Comparison of ENCODE assay signal across 8 mouse cellular contexts in the genomic region with DNA sequence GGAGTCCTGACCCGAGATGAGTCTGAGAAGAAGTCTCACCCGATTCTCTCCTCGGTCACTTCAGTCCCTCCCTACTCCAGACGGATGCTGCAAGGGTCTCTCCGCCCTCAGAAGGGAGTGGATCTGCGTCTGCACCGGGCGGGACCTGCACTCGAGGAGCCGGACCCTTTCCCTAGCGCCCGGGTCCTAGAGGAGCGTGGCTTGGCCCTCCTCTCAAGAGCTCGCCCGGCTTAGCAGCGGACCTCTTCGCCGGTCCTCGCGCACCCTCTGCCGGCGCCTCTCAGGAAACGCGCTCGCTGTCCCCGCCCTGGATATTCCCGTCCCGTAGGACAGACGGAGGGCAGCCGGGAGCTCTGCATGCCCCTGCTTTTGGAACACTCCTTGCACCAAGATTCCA. TPM values are rescaled to one million over a fixed set of nuclear protein-coding genes. Genes with fewer than 3 reads are reported as not detected.
DNase-seq lines count a peak whose midpoint lies in the region; ATAC-seq and TF ChIP-seq lines count a peak whose summit lies in the region.

No protein-coding gene starts in this region.

- H3K4me1 ChIP-seq in hindbrain, postnatal 0 days (ENCODE audit: insufficient read depth, low read length): peaks cover 8% of the 10 kb centered on the region

- peak; percentile 66 for DNase-seq in T-cell, adult 2 months (ENCODE audit: low spot score)
- DNase-seq in cerebellum, postnatal 25 days: peak; percentile 89 to 92
- peak; percentile 89 for DNase-seq in gastrocnemius, adult 2 months
- DNase-seq in hindbrain, postnatal 0 days (ENCODE audit: low spot score): peak; percentile 90
- peak; percentile 59 to 87 for DNase-seq in left cerebral cortex, postnatal 10 days (ENCODE audit: extremely low spot score in 1 of 2, low spot score in 2 of 2)
- DNase-seq in right cerebral cortex, postnatal 10 days (ENCODE audit: low spot score in 2 of 2): peak; percentile 75 to 88
- peak; percentile 79 to 84 for DNase-seq in urinary bladder, postnatal 4 days (ENCODE audit: low spot score in 2 of 2)

- H3K9me3 ChIP-seq in hindbrain, postnatal 0 days (ENCODE audit: low read length): no peaks in the 10 kb centered on the region

- no peaks in the 10 kb centered on the region for H3K36me3 ChIP-seq in hindbrain, postnatal 0 days (ENCODE audit: insufficient read depth, low read length)

- H3K27ac ChIP-seq in gastrocnemius, adult 2 months: 0 out of 2 replicates have a peak overlapping the region, but pooled peaks have one; percentile 9
- no peak overlapping the region for H3K27ac ChIP-seq in hindbrain, postnatal 0 days

- intact Hi-C loops in gastrocnemius, adult 2 months (cut with DNase I): loop anchor here (1.0 to 5.0 kb wide), 4 partner anchors 68 to 324 kb away; no protein-coding TSS in a partner anchor
- intact Hi-C loops in left cerebral cortex, postnatal 10 days (cut with DNase I): loop anchor here (1.0 to 10.0 kb wide), 4 partner anchors 58 to 324 kb away; no protein-coding TSS in a partner anchor

- peak overlapping the region; percentile 82 for H3K4me2 ChIP-seq in hindbrain, postnatal 0 days (ENCODE audit: low read depth, low read length)

- 0% methylated on average over 30 of the region's 30 CpGs for WGBS in hindbrain, postnatal 0 days

- peak overlapping the region; percentile 78 for H3K4me3 ChIP-seq in gastrocnemius, adult 2 months
- H3K4me3 ChIP-seq in hindbrain, postnatal 0 days (ENCODE audit: low read length): peak overlapping the region; percentile 33

- H3K9ac ChIP-seq in hindbrain, postnatal 0 days (replicated peaks; ENCODE audit: low read length): 0 out of 2 replicates have a peak overlapping the region, but pooled peaks have one; percentile 28

- ATAC-seq in hindbrain, postnatal 0 days: peak; percentile 68
- ATAC-seq in megakaryocyte progenitor cell, adult 5-6 weeks (replicated peaks; ENCODE audit: poor library complexity): peak; percentile 74

- H3K27me3 ChIP-seq in hindbrain, postnatal 0 days (ENCODE audit: insufficient read depth, low read length): peaks cover 15% of the 10 kb centered on the region

- no peak; the same call in 1 of the 2 replicates for TF ChIP-seq CTCF in gastrocnemius, adult 2 months (IDR thresholded peaks at IDR 0.05)
- TF ChIP-seq CTCF in hindbrain, postnatal 0 days (IDR thresholded peaks at IDR 0.05; ENCODE audit: low read depth): peak; percentile 95

RNA-seq across cellular contexts. Expression of gene Poll, which starts 15.4 kb away (rescaled TPM):
- 10 to 100 TPM; 13.5 to 16.0 TPM for total RNA-seq in gastrocnemius, adult 2 months (2021)
- 17.0 and 17.3 TPM in 2 replicates for total RNA-seq in hindbrain, postnatal 0 days (2014; rRNA removed)
- 11.0 and 11.1 TPM in 2 replicates for polyA plus RNA-seq in hindbrain, postnatal 0 days (2015; fragmentation: Nextera tagmentation; extraction: Ambion mirVana)
- total RNA-seq in left cerebral cortex, postnatal 10 days (2021): 1 to 10 TPM; 5.4 to 5.8 TPM
- 5.6 and 7.0 TPM in 2 replicates for total RNA-seq in megakaryocyte progenitor cell, adult 5-6 weeks (2015)
- 13.2 and 18.5 TPM in 2 replicates for total RNA-seq in megakaryocyte progenitor cell, adult 5-6 weeks (2017)

RNA-seq across cellular contexts. Expression of gene Gm17018, which starts 15.5 kb away (rescaled TPM):
- total RNA-seq in gastrocnemius, adult 2 months (2021): 10 to 100 TPM; 19.5 to 19.6 TPM
- 20.9 and 23.0 TPM in 2 replicates for total RNA-seq in hindbrain, postnatal 0 days (2014; rRNA removed)
- 86.4 and 90.7 TPM in 2 replicates for polyA plus RNA-seq in hindbrain, postnatal 0 days (2015; fragmentation: Nextera tagmentation; extraction: Ambion mirVana)
- total RNA-seq in left cerebral cortex, postnatal 10 days (2021): 10 to 100 TPM; 55.4 to 58.4 TPM
- total RNA-seq in megakaryocyte progenitor cell, adult 5-6 weeks (2015): 21.1 and 32.4 TPM in 2 replicates
- 39.5 and 40.6 TPM in 2 replicates for total RNA-seq in megakaryocyte progenitor cell, adult 5-6 weeks (2017)
